Mouse (Mus musculus): Measurements from ENCODE around the gene Xylt1. TPM values are rescaled to one million over a fixed set of nuclear protein-coding genes. Genes with fewer than 3 reads are reported as not detected.

Xylt1 gene
- total RNA-seq, 2 experiments from 2014 or later, result 1.8 to 2.4 TPM

GRCm38 (mm10) chr7:117566115-117566514 is 185.3 kb downstream of the Xylt1 start:
- no peak for DNase-seq

DNA sequence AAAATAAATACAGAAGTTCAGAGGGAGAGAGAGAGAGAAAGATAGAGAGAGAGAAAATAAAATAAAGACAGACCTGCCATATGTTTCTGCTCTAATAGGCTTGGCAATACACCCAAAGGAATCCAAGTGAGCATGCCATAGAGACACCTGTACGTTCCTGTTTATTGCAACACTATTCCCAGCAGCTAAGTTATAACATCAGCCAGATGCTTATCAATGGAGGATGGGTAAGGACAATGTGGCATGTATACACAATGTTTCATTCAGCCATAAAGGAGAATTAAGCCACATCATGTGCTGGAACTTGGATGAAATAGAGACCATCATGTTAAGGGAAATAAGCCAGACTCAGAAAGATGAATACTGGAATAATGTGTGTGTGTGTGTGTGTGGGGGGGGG is 186.1 kb downstream of the Xylt1 start:
- no peak for DNase-seq

DNA sequence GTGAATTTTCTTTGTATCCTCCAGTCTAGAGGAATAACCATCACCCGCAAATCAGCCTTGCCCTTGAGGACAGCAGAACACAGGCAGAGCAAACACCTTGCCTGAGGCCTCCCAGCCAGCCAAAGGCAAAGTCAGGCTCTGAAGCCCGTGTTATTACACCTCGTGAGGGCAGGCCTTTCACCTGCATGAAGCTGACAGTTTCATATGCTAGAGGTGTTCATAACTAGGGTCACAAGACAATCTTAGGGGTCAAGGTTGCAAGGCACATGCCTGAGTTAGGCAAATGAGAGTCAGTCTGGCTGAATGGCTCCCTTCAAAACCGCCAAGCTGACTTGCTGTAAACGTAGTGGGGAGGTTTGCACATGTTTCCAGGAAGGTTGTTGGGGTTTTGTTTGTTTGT is 186.5 kb downstream of the Xylt1 start:
- no peak for DNase-seq

- DNase-seq, result no peak
Measured at GRCm38 (mm10) chr7:117567653-117568340, 187.0 kb downstream of the Xylt1 start.

DNA sequence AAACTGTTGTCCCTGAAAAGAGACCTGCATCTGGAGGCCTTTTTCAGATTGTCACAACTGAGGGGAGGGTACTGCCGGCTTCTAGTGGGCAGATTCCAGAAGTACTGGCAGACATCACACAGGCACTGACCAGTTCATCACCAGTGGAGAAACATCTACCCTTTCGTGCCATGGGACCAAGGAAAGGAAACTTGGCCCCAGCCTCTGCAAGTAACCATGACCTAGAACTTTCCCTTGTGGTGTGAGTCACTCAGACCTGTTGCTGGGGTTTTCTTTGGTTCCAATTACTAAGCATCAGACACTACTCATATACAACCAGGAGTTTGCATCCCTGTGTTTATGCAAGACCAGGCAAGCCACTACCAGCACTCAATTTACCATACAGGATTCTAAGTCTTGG is 190.4 kb downstream of the Xylt1 start:
- DNase-seq, result no peak

DNA sequence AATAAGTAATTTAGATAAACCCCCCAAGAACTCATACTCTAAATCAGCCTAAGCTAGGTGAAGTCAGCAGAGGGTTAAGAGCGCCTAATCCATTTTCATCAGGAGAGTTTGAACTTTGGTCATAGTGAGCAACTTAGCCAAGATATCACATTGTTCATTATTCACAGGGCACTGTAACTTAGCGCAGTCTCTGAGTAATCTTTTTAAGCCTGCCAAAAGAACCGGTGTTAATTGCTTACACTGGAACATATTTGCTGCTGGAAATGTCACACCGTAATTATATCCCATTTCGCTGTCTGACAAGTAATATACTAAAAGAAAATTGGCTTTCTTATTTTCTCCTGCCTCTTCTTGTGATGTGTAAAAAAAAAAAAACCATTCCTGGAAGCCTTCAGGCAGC is 190.9 kb downstream of the Xylt1 start:
- no peak for DNase-seq

- DNase-seq, result peak; percentile 13 to 42
Measured at GRCm38 (mm10) chr7:117573170-117573569, 192.4 kb downstream of the Xylt1 start.

- no peak for DNase-seq
Measured at GRCm38 (mm10) chr7:117575417-117575816, 194.6 kb downstream of the Xylt1 start.

GRCm38 (mm10) chr7:117577035-117577434 is 196.3 kb downstream of the Xylt1 start:
- no peak for DNase-seq

GRCm38 (mm10) chr7:117585164-117585563 is 204.4 kb downstream of the Xylt1 start:
- DNase-seq, result no peak

DNA sequence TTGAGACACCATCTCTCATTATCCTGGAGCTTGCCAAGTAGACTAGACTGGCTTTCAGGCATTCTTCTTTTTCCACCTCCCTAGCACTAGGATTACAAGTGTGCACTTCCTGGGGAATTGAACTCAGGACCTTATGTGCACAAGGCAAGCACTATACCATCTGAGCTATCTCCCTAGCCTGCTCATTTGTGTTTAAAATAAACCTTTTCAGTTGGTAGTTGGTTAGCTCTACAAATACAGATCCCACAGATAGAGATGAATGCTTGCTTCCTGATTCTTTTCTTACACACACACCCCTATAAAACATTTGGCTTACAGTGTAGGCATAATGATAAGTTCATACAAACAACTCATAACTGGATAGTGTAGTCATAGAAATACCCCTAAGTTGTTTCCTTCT is 206.0 kb downstream of the Xylt1 start:
- DNase-seq, result no peak

DNA sequence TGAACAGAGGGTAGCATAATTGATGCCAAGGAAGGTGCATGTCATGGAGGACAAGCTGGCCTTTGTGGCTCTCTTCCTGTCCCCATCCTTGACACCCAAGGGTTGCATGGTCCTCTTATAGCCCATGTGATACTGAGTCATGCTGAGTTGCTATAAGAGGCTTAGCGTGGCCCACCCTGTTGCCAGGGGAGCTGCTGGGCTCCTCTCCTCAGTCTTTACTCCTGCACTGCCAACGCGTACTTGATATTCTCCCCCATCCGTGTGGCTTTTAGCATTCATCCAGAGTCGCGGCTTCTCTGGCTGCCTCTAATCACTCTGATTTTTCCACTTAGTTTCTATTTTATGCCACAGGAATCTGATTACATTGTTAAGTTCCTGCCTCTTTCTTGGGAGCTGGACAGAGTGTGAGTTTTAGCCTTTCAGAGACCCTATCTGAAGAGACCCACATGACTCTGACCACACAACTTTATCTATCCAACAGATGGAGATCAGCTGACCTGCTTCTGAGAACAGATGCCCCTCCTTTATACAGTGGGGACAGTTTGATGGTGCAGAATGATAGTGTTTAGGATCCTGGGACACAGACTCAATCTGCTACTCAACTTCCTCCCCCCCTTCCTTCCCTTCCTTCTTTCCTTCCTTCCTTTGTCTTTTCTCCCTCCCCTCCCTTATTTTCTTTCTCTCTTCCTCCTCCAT is 206.6 kb downstream of the Xylt1 start:
- no peak for DNase-seq

- no peak for DNase-seq
Measured at GRCm38 (mm10) chr7:117588426-117588825, 207.6 kb downstream of the Xylt1 start.

DNA sequence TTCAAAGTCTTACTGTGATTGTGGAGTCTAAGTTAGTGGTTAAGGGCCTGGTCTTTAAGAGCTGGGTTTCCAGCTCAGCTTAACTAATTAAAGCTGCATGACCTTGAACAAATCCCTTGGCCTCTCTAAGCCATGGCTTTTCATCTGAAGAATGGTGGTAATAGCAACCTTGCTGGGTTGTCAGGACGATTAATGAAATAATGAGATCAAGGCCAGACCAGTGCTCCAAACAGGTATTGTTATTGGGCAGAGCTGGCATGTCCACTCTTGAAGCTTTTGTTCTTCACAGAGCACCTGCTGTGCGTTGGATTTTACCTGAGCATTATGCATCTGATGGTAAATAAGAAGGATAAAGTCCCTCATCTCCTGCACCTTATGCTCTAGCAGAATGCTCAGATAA is 208.6 kb downstream of the Xylt1 start:
- DNase-seq, result no peak

DNA sequence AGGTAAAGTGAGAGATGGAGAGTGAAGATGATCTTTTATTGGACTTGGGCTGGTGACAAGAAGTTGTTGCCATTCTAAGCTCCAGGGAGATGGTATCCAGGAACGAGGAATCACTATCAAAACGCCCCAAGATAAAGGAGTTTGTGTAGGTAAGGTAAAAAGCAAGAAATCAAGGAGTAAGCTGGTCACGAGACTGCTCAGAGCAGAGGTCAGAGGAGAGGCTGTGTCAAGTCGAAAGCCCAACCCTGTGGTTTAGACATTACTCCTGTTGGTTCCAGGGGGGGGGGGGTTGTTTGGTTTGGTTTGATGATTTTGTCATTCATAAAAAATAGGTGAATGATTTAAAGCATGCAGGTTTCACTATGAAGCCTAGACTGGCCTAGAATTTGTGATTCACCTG is 209.0 kb downstream of the Xylt1 start:
- DNase-seq, result no peak

GRCm38 (mm10) chr7:117594191-117594590 is 213.4 kb downstream of the Xylt1 start:
- DNase-seq, result no peak

DNA sequence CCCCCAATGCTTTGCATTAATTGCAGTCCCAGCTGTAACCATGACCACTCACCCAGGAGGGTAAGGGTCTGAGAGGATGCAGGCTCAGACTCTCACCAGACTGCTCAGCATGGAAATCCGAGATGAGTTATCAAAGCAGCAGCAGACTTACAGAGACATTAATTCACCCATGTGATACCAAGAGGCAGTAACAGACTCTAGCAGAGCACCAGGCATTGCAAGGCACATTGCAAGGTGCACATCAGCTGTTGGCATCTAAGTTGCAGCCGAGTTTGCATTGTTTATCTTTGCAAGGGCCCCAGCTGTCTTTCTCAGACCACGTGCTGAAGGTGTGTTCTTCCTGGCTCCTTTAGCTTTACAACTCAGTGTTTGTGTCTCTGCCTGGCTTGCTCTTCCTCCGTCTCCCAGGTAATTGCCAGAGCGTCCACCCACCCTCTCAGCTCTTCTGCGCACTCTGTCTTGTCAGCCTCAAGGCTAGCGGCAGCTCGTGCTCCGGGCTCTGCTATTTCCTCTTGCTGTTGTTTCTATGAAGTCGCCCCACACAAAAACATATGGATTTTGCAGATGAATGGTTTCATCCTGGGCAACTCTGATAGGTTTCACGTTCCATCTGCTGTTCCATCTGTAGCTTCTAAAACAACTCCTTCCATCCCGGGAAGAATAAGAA is 214.4 kb downstream of the Xylt1 start:
- no peak for DNase-seq

DNA sequence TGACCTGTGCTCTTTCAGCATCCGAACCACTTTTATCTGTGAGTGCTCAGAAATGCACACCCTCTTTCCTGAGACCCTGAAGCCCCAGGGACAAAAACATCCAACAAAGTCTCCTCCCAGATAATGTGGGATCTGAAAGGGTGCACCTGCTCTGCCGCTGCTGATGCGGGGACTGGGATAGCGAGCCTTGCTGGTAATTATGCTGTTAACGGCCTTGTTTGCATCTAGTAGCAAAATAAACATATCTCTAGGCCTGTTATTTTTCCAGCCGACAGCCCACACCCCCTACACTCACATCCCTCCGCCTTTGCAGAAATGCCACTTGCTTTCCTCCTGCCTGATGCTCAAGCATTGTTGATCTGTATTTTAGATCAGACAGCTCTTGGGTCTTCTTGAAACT is 219.7 kb downstream of the Xylt1 start:
- DNase-seq, result no peak

GRCm38 (mm10) chr7:117610439-117610838 is 229.7 kb downstream of the Xylt1 start:
- no peak for DNase-seq

GRCm38 (mm10) chr7:117612788-117613473 is 232.2 kb downstream of the Xylt1 start:
- no peak for DNase-seq

DNA sequence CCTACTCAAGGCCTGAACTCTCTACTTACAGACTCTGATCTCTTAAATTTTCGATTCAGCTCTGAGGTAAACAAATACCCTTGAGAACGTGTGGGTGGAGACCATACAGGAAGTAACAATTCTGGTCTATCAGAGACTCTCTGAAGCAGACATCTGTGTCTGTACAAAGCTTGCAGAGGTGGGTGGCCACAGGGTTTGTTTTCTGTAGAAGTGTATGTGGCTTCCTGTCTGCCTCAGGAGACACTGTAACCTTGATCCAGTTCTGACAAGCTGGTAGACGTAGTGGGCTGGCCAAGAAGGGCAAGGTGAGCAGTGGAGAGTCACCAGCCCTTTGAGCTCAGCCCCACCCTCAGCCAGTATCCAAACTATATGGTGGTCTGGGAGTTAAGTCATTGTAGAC is 233.0 kb downstream of the Xylt1 start:
- DNase-seq, result no peak

- DNase-seq, result no peak
Measured at GRCm38 (mm10) chr7:117614346-117614745, 233.6 kb downstream of the Xylt1 start.

DNA sequence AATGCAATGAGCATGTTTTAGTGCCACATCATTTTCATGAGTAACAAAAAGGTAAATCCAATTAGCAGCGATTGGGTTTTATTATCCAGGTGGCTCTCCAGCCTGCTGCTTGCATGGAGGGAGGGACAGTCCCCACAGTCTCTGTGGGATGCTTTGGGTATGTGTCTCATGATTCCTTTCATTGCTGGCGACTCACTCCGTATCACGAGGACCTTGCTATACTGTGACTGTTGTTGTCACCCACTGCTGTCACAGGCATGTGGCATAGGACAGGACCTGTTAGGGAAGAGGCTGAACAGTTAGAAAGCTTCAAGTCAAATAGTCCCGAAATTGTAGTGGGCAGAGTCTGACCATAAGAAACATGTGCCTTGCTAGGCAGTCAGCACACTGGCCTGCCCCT is 234.1 kb downstream of the Xylt1 start:
- no peak for DNase-seq

Data from heart, adult 18-20 months (tissue).